7 mouse cellular contexts compared by ENCODE assay signal in genomic region chr7:34393215-34393614, GRCm38 (mm10). TPM values are rescaled to one million over a fixed set of nuclear protein-coding genes. Genes with fewer than 3 reads are reported as not detected.
DNase-seq lines count a peak whose midpoint lies in the region; ATAC-seq and TF ChIP-seq lines count a peak whose summit lies in the region.

TSS of gene Lsm14a (minus strand) at chr7:34393315.

- ATAC-seq in CD4-positive, CD25-positive, alpha-beta regulatory T cell, adult 4 months: no peak
- ATAC-seq in G1E (ENCODE audit: extremely low read depth, insufficient number of reproducible peaks, low FRiP score, poor library complexity, severe bottlenecking): no peak
- no peak for ATAC-seq in forebrain, embryonic 15.5 days (replicated peaks)
- no peak for ATAC-seq in hindbrain, embryonic 13.5 days (ENCODE audit: low FRiP score)
- ATAC-seq in liver, embryonic 15.5 days (ENCODE audit: insufficient read depth): no peak

- H3K4me3 ChIP-seq in G1E (ENCODE audit: low read depth, low read length): no peak within 1 kb of the TSS
- H3K4me3 ChIP-seq in forebrain, embryonic 15.5 days: no peak within 1 kb of the TSS
- no peak within 1 kb of the TSS for H3K4me3 ChIP-seq in hindbrain, embryonic 13.5 days
- no peak within 1 kb of the TSS for H3K4me3 ChIP-seq in liver, embryonic 15.5 days (replicated peaks)

- no peaks in the 10 kb centered on the region for H3K9me3 ChIP-seq in G1E (replicated peaks)
- no peaks in the 10 kb centered on the region for H3K9me3 ChIP-seq in forebrain, embryonic 15.5 days
- no peaks in the 10 kb centered on the region for H3K9me3 ChIP-seq in hindbrain, embryonic 13.5 days
- H3K9me3 ChIP-seq in liver, embryonic 15.5 days (replicated peaks): no peaks in the 10 kb centered on the region

- H3K36me3 ChIP-seq in G1E (replicated peaks): peaks cover 3% of the 10 kb centered on the region
- no peaks in the 10 kb centered on the region for H3K36me3 ChIP-seq in forebrain, embryonic 15.5 days
- no peaks in the 10 kb centered on the region for H3K36me3 ChIP-seq in hindbrain, embryonic 13.5 days
- no peaks in the 10 kb centered on the region for H3K36me3 ChIP-seq in liver, embryonic 15.5 days (replicated peaks)

- no peak for DNase-seq in G1E (ENCODE audit: low spot score)
- DNase-seq in T-cell, adult 2 months (ENCODE audit: low spot score): no peak
- DNase-seq in ovary, adult 18-20 months (ENCODE audit: low spot score): no peak

- no peak within 1 kb of the TSS for H3K9ac ChIP-seq in forebrain, embryonic 15.5 days (replicated peaks)
- H3K9ac ChIP-seq in hindbrain, embryonic 13.5 days: no peak within 1 kb of the TSS
- no peak within 1 kb of the TSS for H3K9ac ChIP-seq in liver, embryonic 15.5 days

- peaks cover 9% of the 10 kb centered on the region for H3K4me1 ChIP-seq in G1E (ENCODE audit: insufficient read depth, low read depth, low read length)
- H3K4me1 ChIP-seq in forebrain, embryonic 15.5 days: peaks cover 18% of the 10 kb centered on the region
- peaks cover 15% of the 10 kb centered on the region for H3K4me1 ChIP-seq in hindbrain, embryonic 13.5 days (replicated peaks)
- peaks cover 12% of the 10 kb centered on the region for H3K4me1 ChIP-seq in liver, embryonic 15.5 days (replicated peaks)

- H3K27me3 ChIP-seq in G1E (ENCODE audit: insufficient read depth, low read length): no peaks in the 10 kb centered on the region
- no peaks in the 10 kb centered on the region for H3K27me3 ChIP-seq in forebrain, embryonic 15.5 days
- no peaks in the 10 kb centered on the region for H3K27me3 ChIP-seq in hindbrain, embryonic 13.5 days
- no peaks in the 10 kb centered on the region for H3K27me3 ChIP-seq in liver, embryonic 15.5 days

- no peak within 1 kb of the TSS for H3K4me2 ChIP-seq in forebrain, embryonic 15.5 days (replicated peaks)
- H3K4me2 ChIP-seq in hindbrain, embryonic 13.5 days: no peak within 1 kb of the TSS
- H3K4me2 ChIP-seq in liver, embryonic 15.5 days: no peak within 1 kb of the TSS

- TF ChIP-seq CTCF in G1E (IDR thresholded peaks at IDR 0.05; ENCODE audit: low read depth, low read length): no peak

- H3K27ac ChIP-seq in forebrain, embryonic 15.5 days (replicated peaks): peak within 1 kb of the TSS; percentile 52
- peak within 1 kb of the TSS; percentile 30; the same call in 1 of the 2 replicates for H3K27ac ChIP-seq in hindbrain, embryonic 13.5 days
- no peak within 1 kb of the TSS for H3K27ac ChIP-seq in liver, embryonic 15.5 days (replicated peaks)

RNA-seq across cellular contexts. Expression of gene Lsm14a, which starts in this region (rescaled TPM):
- polyA plus RNA-seq in CD4-positive, CD25-positive, alpha-beta regulatory T cell, adult 4 months (2017; shearing (Covaris generic)): 10 to 100 TPM; 30.7 to 49.8 TPM
- total RNA-seq in G1E (2014; fragmentation: Nextera tagmentation) (105 and 124 TPM in 2 replicates), G1E (2017) (73.3 and 79.5 TPM in 2 replicates)
- 42.7 and 52.3 TPM in 2 replicates for polyA plus RNA-seq in G1E (2012)
- 76.7 and 77.7 TPM in 2 replicates for polyA plus RNA-seq in forebrain, embryonic 15.5 days (2015; fragmentation: Nextera tagmentation; extraction: Ambion mirVana)
- 67.3 and 68.1 TPM in 2 replicates for polyA plus RNA-seq in hindbrain, embryonic 13.5 days (2015; fragmentation: Nextera tagmentation; extraction: Ambion mirVana)
- polyA plus RNA-seq in liver, embryonic 15.5 days (2015; fragmentation: Nextera tagmentation; extraction: Ambion mirVana): 41.3 and 41.6 TPM in 2 replicates
